8 mouse cellular contexts compared by ENCODE assay signal in the genomic region with DNA sequence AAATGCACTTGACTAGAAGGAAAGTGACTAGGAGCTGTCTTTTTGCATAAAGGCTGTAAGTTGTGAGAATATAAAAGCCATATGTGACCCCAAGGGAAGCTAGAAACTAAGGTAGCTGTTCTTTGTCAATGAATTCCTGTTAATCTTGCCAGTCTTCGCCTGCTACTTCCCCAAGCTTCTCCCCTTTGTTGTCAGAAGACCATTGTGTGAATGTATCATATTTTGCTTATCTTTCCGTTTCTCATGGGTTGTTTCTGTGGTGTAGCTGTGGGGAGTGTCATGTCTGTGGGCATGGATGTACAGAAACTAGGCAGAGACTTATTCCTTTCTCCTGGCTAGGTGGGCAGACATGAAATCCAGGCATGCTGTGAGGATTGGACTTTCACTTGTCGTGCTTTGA. TPM values are rescaled to one million over a fixed set of nuclear protein-coding genes. Genes with fewer than 3 reads are reported as not detected.
DNase-seq lines count a peak whose midpoint lies in the region; ATAC-seq lines count a peak whose summit lies in the region.

No protein-coding gene starts in this region.

- peak overlapping the region; percentile 83; the same call in 1 of the 2 replicates for H3K4me3 ChIP-seq in kidney, embryonic 14.5 days (ENCODE audit: low read length)
- H3K4me3 ChIP-seq in embryonic facial prominence, embryonic 10.5 days: peak overlapping the region; percentile 84
- H3K4me3 ChIP-seq in hindbrain, embryonic 15.5 days: peak overlapping the region; percentile 75
- peak overlapping the region; percentile 86 for H3K4me3 ChIP-seq in midbrain, embryonic 12.5 days

- H3K36me3 ChIP-seq in kidney, embryonic 14.5 days (ENCODE audit: control insufficient read depth, insufficient read depth, low read length): peaks cover 6% of the 10 kb centered on the region
- H3K36me3 ChIP-seq in embryonic facial prominence, embryonic 10.5 days (replicated peaks): peaks cover 16% of the 10 kb centered on the region; the same call in 1 of the 2 replicates
- peaks cover 13% of the 10 kb centered on the region; the same call in 1 of the 2 replicates for H3K36me3 ChIP-seq in hindbrain, embryonic 15.5 days
- H3K36me3 ChIP-seq in midbrain, embryonic 12.5 days: no peaks in the 10 kb centered on the region; the same call in 1 of the 2 replicates

- H3K27ac ChIP-seq in kidney, embryonic 14.5 days (ENCODE audit: low read depth, low read length): no peak overlapping the region
- H3K27ac ChIP-seq in embryonic facial prominence, embryonic 10.5 days (replicated peaks): peak overlapping the region; percentile 89
- H3K27ac ChIP-seq in hindbrain, embryonic 15.5 days (replicated peaks): peak overlapping the region; percentile 83
- no peak overlapping the region for H3K27ac ChIP-seq in midbrain, embryonic 12.5 days (replicated peaks)

- peaks cover 9% of the 10 kb centered on the region; the same call in 1 of the 2 replicates for H3K4me1 ChIP-seq in kidney, embryonic 14.5 days (ENCODE audit: control insufficient read depth, insufficient read depth, low read length)
- peaks cover 21% of the 10 kb centered on the region for H3K4me1 ChIP-seq in embryonic facial prominence, embryonic 10.5 days
- peaks cover 20% of the 10 kb centered on the region for H3K4me1 ChIP-seq in hindbrain, embryonic 15.5 days (replicated peaks)
- H3K4me1 ChIP-seq in midbrain, embryonic 12.5 days: peaks cover 19% of the 10 kb centered on the region

- H3K9me3 ChIP-seq in kidney, embryonic 14.5 days (ENCODE audit: control insufficient read depth, low read length): no peaks in the 10 kb centered on the region
- H3K9me3 ChIP-seq in embryonic facial prominence, embryonic 10.5 days: no peaks in the 10 kb centered on the region
- H3K9me3 ChIP-seq in hindbrain, embryonic 15.5 days: no peaks in the 10 kb centered on the region
- H3K9me3 ChIP-seq in midbrain, embryonic 12.5 days: no peaks in the 10 kb centered on the region

- no peak overlapping the region; the same call in 1 of the 2 replicates for H3K9ac ChIP-seq in kidney, embryonic 14.5 days (ENCODE audit: low read depth, low read length)
- H3K9ac ChIP-seq in hindbrain, embryonic 15.5 days: peak overlapping the region; percentile 84
- no peak overlapping the region; the same call in 1 of the 2 replicates for H3K9ac ChIP-seq in midbrain, embryonic 12.5 days (replicated peaks)

- DNase-seq in kidney, adult 11 months: no peak
- DNase-seq in embryonic facial prominence, embryonic 10.5 days (ENCODE audit: low spot score): no peak
- DNase-seq in urinary bladder, adult 18-20 months (ENCODE audit: low spot score in 2 of 2): no peak
- no peak for DNase-seq in kidney, adult 8-10 months
- no peak for DNase-seq in spleen, postnatal 4 days (ENCODE audit: low spot score in 2 of 2)

- no peak for ATAC-seq in kidney, embryonic 14.5 days (ENCODE audit: low FRiP score, low TSS enrichment)
- ATAC-seq in hindbrain, embryonic 15.5 days (ENCODE audit: low FRiP score, low read depth): no peak
- no peak for ATAC-seq in midbrain, embryonic 12.5 days (ENCODE audit: low FRiP score, low read depth)

- peak overlapping the region; percentile 63 for H3K4me2 ChIP-seq in kidney, embryonic 14.5 days (replicated peaks; ENCODE audit: low read depth, low read length)
- peak overlapping the region; percentile 64 for H3K4me2 ChIP-seq in hindbrain, embryonic 15.5 days
- H3K4me2 ChIP-seq in midbrain, embryonic 12.5 days (replicated peaks): peak overlapping the region; percentile 60

- 90% methylated on average over 3 of the region's 3 CpGs for WGBS in kidney, embryonic 14.5 days
- WGBS in embryonic facial prominence, embryonic 10.5 days: 82% methylated on average over 3 of the region's 3 CpGs
- WGBS in hindbrain, embryonic 15.5 days: 87% methylated on average over 3 of the region's 3 CpGs
- 92% methylated on average over 3 of the region's 3 CpGs for WGBS in midbrain, embryonic 12.5 days

- H3K27me3 ChIP-seq in kidney, embryonic 14.5 days (ENCODE audit: control insufficient read depth, insufficient read depth, low read length): no peaks in the 10 kb centered on the region
- no peaks in the 10 kb centered on the region for H3K27me3 ChIP-seq in embryonic facial prominence, embryonic 10.5 days (replicated peaks; ENCODE audit: low read depth, poor library complexity, severe bottlenecking)
- no peaks in the 10 kb centered on the region for H3K27me3 ChIP-seq in hindbrain, embryonic 15.5 days
- H3K27me3 ChIP-seq in midbrain, embryonic 12.5 days: no peaks in the 10 kb centered on the region

RNA-seq across cellular contexts. Expression of a gene that starts 0.8 kb away (rescaled TPM):
- 169 and 238 TPM in 2 replicates for polyA plus RNA-seq in kidney, embryonic 14.5 days (2014; fragmentation: Nextera tagmentation; extraction: Ambion mirVana)
- 170 and 172 TPM in 2 replicates for polyA plus RNA-seq in embryonic facial prominence, embryonic 10.5 days (2016; fragmentation: Nextera tagmentation; extraction: Ambion mirVana)
- 119 and 128 TPM in 2 replicates for polyA plus RNA-seq in hindbrain, embryonic 15.5 days (2015; fragmentation: Nextera tagmentation; extraction: Ambion mirVana)
- 146 and 151 TPM in 2 replicates for polyA plus RNA-seq in midbrain, embryonic 12.5 days (2016; fragmentation: Nextera tagmentation; extraction: Ambion mirVana)

Comparison
In these comparisons a context has a peak if more than half of its experiments do, and no peak if none do; other contexts are left out.
1. H3K27ac ChIP-seq: peak in embryonic facial prominence, embryonic 10.5 days (single experiment) and hindbrain, embryonic 15.5 days (single experiment); none in kidney, embryonic 14.5 days (single experiment) and midbrain, embryonic 12.5 days (single experiment).
2. Peak in every context shown above with its lines, with median percentiles within 50 percentile points of each other: H3K4me2 ChIP-seq and H3K4me3 ChIP-seq.